8 mouse cellular contexts compared by ENCODE assay signal in the genomic region with DNA sequence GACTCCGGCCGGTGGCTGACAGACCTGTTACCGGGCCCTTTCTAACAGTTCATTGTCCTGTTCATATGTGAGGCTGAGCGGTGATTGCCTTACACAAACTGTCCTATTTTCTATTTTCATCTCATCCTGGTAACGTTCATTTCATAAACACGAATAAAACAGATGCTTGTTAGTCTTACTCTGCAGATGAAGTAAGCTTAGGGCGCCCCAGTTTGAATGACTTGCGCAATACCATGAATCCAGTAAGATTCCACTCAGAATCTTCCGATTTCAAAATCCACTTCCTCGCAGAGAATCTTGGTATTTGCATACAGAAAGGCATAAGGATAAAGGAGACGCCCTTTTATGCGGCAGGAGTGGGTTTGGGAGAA. TPM values are rescaled to one million over a fixed set of nuclear protein-coding genes. Genes with fewer than 3 reads are reported as not detected.
DNase-seq lines count a peak whose midpoint lies in the region; ATAC-seq lines count a peak whose summit lies in the region.

No protein-coding gene starts in this region.

- no peaks in the 10 kb centered on the region for H3K27me3 ChIP-seq in lung, embryonic 15.5 days
- peaks cover 9% of the 10 kb centered on the region for H3K27me3 ChIP-seq in forebrain, embryonic 10.5 days (ENCODE audit: poor library complexity, severe bottlenecking)
- peaks cover 7% of the 10 kb centered on the region; the same call in 1 of the 2 replicates for H3K27me3 ChIP-seq in liver, embryonic 12.5 days (replicated peaks)
- no peaks in the 10 kb centered on the region for H3K27me3 ChIP-seq in stomach, embryonic 15.5 days (replicated peaks)

- H3K36me3 ChIP-seq in lung, embryonic 15.5 days, result no peaks in the 10 kb centered on the region
- peaks cover 7% of the 10 kb centered on the region for H3K36me3 ChIP-seq in forebrain, embryonic 10.5 days (replicated peaks)
- H3K36me3 ChIP-seq in liver, embryonic 12.5 days, result 0 out of 2 replicates have a peak, but pooled peaks cover 5% of the 10 kb centered on the region
- H3K36me3 ChIP-seq in stomach, embryonic 15.5 days, result no peaks in the 10 kb centered on the region

- peaks cover 49% of the 10 kb centered on the region for H3K4me1 ChIP-seq in lung, embryonic 15.5 days
- H3K4me1 ChIP-seq in forebrain, embryonic 10.5 days, result peaks cover 52% of the 10 kb centered on the region
- H3K4me1 ChIP-seq in liver, embryonic 12.5 days, result peaks cover 67% of the 10 kb centered on the region
- H3K4me1 ChIP-seq in stomach, embryonic 15.5 days, result peaks cover 38% of the 10 kb centered on the region

- WGBS in lung, embryonic 15.5 days, result 4% methylated on average over 12 of the region's 12 CpGs
- 10% methylated on average over 12 of the region's 12 CpGs for WGBS in forebrain, embryonic 10.5 days
- WGBS in liver, embryonic 12.5 days (ENCODE audit: insufficient replicate concordance), result 12% methylated on average over 12 of the region's 12 CpGs
- WGBS in stomach, embryonic 15.5 days, result 6% methylated on average over 12 of the region's 12 CpGs

- peak overlapping the region; percentile 47; the same call in 1 of the 2 replicates for H3K27ac ChIP-seq in lung, embryonic 15.5 days
- H3K27ac ChIP-seq in forebrain, embryonic 10.5 days, result peak overlapping the region; percentile 89
- no peak overlapping the region for H3K27ac ChIP-seq in liver, embryonic 12.5 days
- H3K27ac ChIP-seq in stomach, embryonic 15.5 days, result peak overlapping the region; percentile 67

- peak overlapping the region; percentile 27 for H3K9ac ChIP-seq in lung, embryonic 15.5 days
- peak overlapping the region; percentile 68 for H3K9ac ChIP-seq in liver, embryonic 12.5 days
- H3K9ac ChIP-seq in stomach, embryonic 15.5 days, result peak overlapping the region; percentile 16; the same call in 1 of the 2 replicates

- H3K4me3 ChIP-seq in lung, embryonic 15.5 days, result peak overlapping the region; percentile 92
- peak overlapping the region; percentile 93 for H3K4me3 ChIP-seq in forebrain, embryonic 10.5 days
- peak overlapping the region; percentile 87 for H3K4me3 ChIP-seq in liver, embryonic 12.5 days
- peak overlapping the region; percentile 89 for H3K4me3 ChIP-seq in stomach, embryonic 15.5 days (replicated peaks)

- no peaks in the 10 kb centered on the region for H3K9me3 ChIP-seq in lung, embryonic 15.5 days
- peaks cover 4% of the 10 kb centered on the region for H3K9me3 ChIP-seq in forebrain, embryonic 10.5 days
- no peaks in the 10 kb centered on the region for H3K9me3 ChIP-seq in liver, embryonic 12.5 days (replicated peaks)
- H3K9me3 ChIP-seq in stomach, embryonic 15.5 days, result no peaks in the 10 kb centered on the region

- no peak for ATAC-seq in lung, embryonic 15.5 days (ENCODE audit: borderline replicate concordance, extremely low read depth, low FRiP score, low TSS enrichment)
- no peak for ATAC-seq in liver, embryonic 12.5 days
- no peak for ATAC-seq in stomach, embryonic 15.5 days (ENCODE audit: insufficient read depth, low FRiP score, low read depth)

- peak overlapping the region; percentile 84 for H3K4me2 ChIP-seq in lung, embryonic 15.5 days
- peak overlapping the region; percentile 99 for H3K4me2 ChIP-seq in liver, embryonic 12.5 days
- H3K4me2 ChIP-seq in stomach, embryonic 15.5 days, result peak overlapping the region; percentile 92

- no peak for DNase-seq in lung, postnatal 10 days
- no peak for DNase-seq in forebrain, embryonic 10.5 days (ENCODE audit: extremely low spot score, low spot score)
- no peak for DNase-seq in urinary bladder, adult 2 months (ENCODE audit: low spot score)
- DNase-seq in adrenal gland, postnatal 10 days, result no peak
- DNase-seq in layer of hippocampus, adult 18-20 months (ENCODE audit: low spot score in 2 of 2), result no peak

RNA-seq across cellular contexts. Expression of a gene that starts 0.5 kb away (rescaled TPM):
- 23.6 and 25.7 TPM in 2 replicates for polyA plus RNA-seq in lung, embryonic 15.5 days (2015; fragmentation: Nextera tagmentation; extraction: Ambion mirVana)
- 25.5 and 27.3 TPM in 2 replicates for polyA plus RNA-seq in forebrain, embryonic 10.5 days (2016; fragmentation: Nextera tagmentation; extraction: Ambion mirVana)
- polyA plus RNA-seq in liver, embryonic 12.5 days (2016; fragmentation: Nextera tagmentation; extraction: Ambion mirVana), result 14.1 and 14.5 TPM in 2 replicates
- polyA plus RNA-seq in stomach, embryonic 15.5 days (2015; fragmentation: Nextera tagmentation; extraction: Ambion mirVana), result 19.2 and 23.6 TPM in 2 replicates
- polyA plus RNA-seq in urinary bladder, adult 2 months (2012; rRNA removed), result 36.2 and 36.7 TPM in 2 replicates
- total RNA-seq in adrenal gland, postnatal 10 days (2021), result 10 to 100 TPM; 39.3 to 41.9 TPM
- total RNA-seq in layer of hippocampus, adult 18-20 months (2021), result 100 to 1,000 TPM in 1 of 2 experiments, 10 to 100 TPM in 1; 99.0 to 111 TPM

RNA-seq across cellular contexts. Expression of a gene that starts 26.0 kb away (rescaled TPM):
- polyA plus RNA-seq in lung, embryonic 15.5 days (2015; fragmentation: Nextera tagmentation; extraction: Ambion mirVana), result 15.6 and 16.7 TPM in 2 replicates
- polyA plus RNA-seq in forebrain, embryonic 10.5 days (2016; fragmentation: Nextera tagmentation; extraction: Ambion mirVana), result 14.2 and 14.4 TPM in 2 replicates
- polyA plus RNA-seq in liver, embryonic 12.5 days (2016; fragmentation: Nextera tagmentation; extraction: Ambion mirVana), result 15.3 and 15.5 TPM in 2 replicates
- 27.1 and 31.0 TPM in 2 replicates for polyA plus RNA-seq in stomach, embryonic 15.5 days (2015; fragmentation: Nextera tagmentation; extraction: Ambion mirVana)
- 15.8 and 16.8 TPM in 2 replicates for polyA plus RNA-seq in urinary bladder, adult 2 months (2012; rRNA removed)
- 10 to 100 TPM; 14.7 to 17.6 TPM for total RNA-seq in adrenal gland, postnatal 10 days (2021)
- 10 to 100 TPM; 13.6 to 14.1 TPM for total RNA-seq in layer of hippocampus, adult 18-20 months (2021)

RNA-seq across cellular contexts. Expression of a gene that starts 33.3 kb away (rescaled TPM):
- 15.1 and 15.2 TPM in 2 replicates for polyA plus RNA-seq in lung, embryonic 15.5 days (2015; fragmentation: Nextera tagmentation; extraction: Ambion mirVana)
- polyA plus RNA-seq in forebrain, embryonic 10.5 days (2016; fragmentation: Nextera tagmentation; extraction: Ambion mirVana), result 47.0 and 48.1 TPM in 2 replicates
- 4.6 and 4.7 TPM in 2 replicates for polyA plus RNA-seq in liver, embryonic 12.5 days (2016; fragmentation: Nextera tagmentation; extraction: Ambion mirVana)
- 23.4 and 24.6 TPM in 2 replicates for polyA plus RNA-seq in stomach, embryonic 15.5 days (2015; fragmentation: Nextera tagmentation; extraction: Ambion mirVana)
- 15.8 and 22.8 TPM in 2 replicates for polyA plus RNA-seq in urinary bladder, adult 2 months (2012; rRNA removed)
- 10 to 100 TPM; 22.5 to 28.1 TPM for total RNA-seq in adrenal gland, postnatal 10 days (2021)
- total RNA-seq in layer of hippocampus, adult 18-20 months (2021), result 100 to 1,000 TPM; 350 to 365 TPM

RNA-seq across cellular contexts. Expression of a gene that starts 52.0 kb away (rescaled TPM):
- 2.5 and 3.0 TPM in 2 replicates for polyA plus RNA-seq in lung, embryonic 15.5 days (2015; fragmentation: Nextera tagmentation; extraction: Ambion mirVana)
- 3.9 and 4.4 TPM in 2 replicates for polyA plus RNA-seq in forebrain, embryonic 10.5 days (2016; fragmentation: Nextera tagmentation; extraction: Ambion mirVana)
- polyA plus RNA-seq in liver, embryonic 12.5 days (2016; fragmentation: Nextera tagmentation; extraction: Ambion mirVana), result 1.1 and 1.4 TPM in 2 replicates
- 3.4 and 4.0 TPM in 2 replicates for polyA plus RNA-seq in stomach, embryonic 15.5 days (2015; fragmentation: Nextera tagmentation; extraction: Ambion mirVana)
- 2.3 and 3.4 TPM in 2 replicates for polyA plus RNA-seq in urinary bladder, adult 2 months (2012; rRNA removed)
- total RNA-seq in adrenal gland, postnatal 10 days (2021), result 1 to 10 TPM; 7.6 to 9.4 TPM
- total RNA-seq in layer of hippocampus, adult 18-20 months (2021), result 1 to 10 TPM; 3.7 to 6.2 TPM

RNA-seq across cellular contexts. Expression of a gene that starts 59.7 kb away (rescaled TPM):
- 17.0 and 18.7 TPM in 2 replicates for polyA plus RNA-seq in lung, embryonic 15.5 days (2015; fragmentation: Nextera tagmentation; extraction: Ambion mirVana)
- 31.9 and 33.5 TPM in 2 replicates for polyA plus RNA-seq in forebrain, embryonic 10.5 days (2016; fragmentation: Nextera tagmentation; extraction: Ambion mirVana)
- polyA plus RNA-seq in liver, embryonic 12.5 days (2016; fragmentation: Nextera tagmentation; extraction: Ambion mirVana), result 1.8 and 2.0 TPM in 2 replicates
- 13.4 and 13.9 TPM in 2 replicates for polyA plus RNA-seq in stomach, embryonic 15.5 days (2015; fragmentation: Nextera tagmentation; extraction: Ambion mirVana)
- 10.6 and 13.2 TPM in 2 replicates for polyA plus RNA-seq in urinary bladder, adult 2 months (2012; rRNA removed)
- total RNA-seq in adrenal gland, postnatal 10 days (2021), result 1 to 10 TPM; 1.7 to 2.2 TPM
- under 1 TPM; 0.20 to 0.86 TPM for total RNA-seq in layer of hippocampus, adult 18-20 months (2021)

Comparison
In these comparisons a context has a peak if more than half of its experiments do, and no peak if none do; other contexts are left out.
1. H3K9ac ChIP-seq: peak in every context shown above with its lines; median percentile 68 in liver, embryonic 12.5 days; 27 in lung, embryonic 15.5 days; 16 in stomach, embryonic 15.5 days.